Mouse (Mus musculus): ENCODE measurements around the gene Spef1. TPM values are rescaled to one million over a fixed set of nuclear protein-coding genes. Genes with fewer than 3 reads are reported as not detected.
A peak's percentile ranks its signal among the peaks of the same experiment; 100 is the strongest.

The Spef1 gene
- total and polyA plus RNA-seq, 2 experiments from 2014 or later, result 7.8 to 17.3 TPM

GRCm38 (mm10) chr2:131204410-131204981 lies 17.4 kb upstream of the Spef1 start:
- Histone ChIP-seq H3K4me1 (ENCODE audit: insufficient read depth, low read length) (peaks cover 3% of the 10 kb centered on the region), H3K9ac (replicated peaks; ENCODE audit: low read length) (no peak overlapping the region), H3K4me3 (ENCODE audit: low read length) (no peak overlapping the region), H3K27ac (0 out of 2 replicates have a peak overlapping the region, but pooled peaks have one; percentile 22), H3K9me3 (ENCODE audit: low read length) (no peaks in the 10 kb centered on the region), H3K4me2 (ENCODE audit: low read depth, low read length) (no peak overlapping the region), H3K36me3 (ENCODE audit: insufficient read depth, low read length) (no peaks in the 10 kb centered on the region), H3K27me3 (ENCODE audit: insufficient read depth, low read length) (no peaks in the 10 kb centered on the region)
- DNase-seq (ENCODE audit: low spot score), result peak; percentile 78
- 44% methylated on average over 7 of the region's 7 CpGs for WGBS
- peak; percentile 74 for ATAC-seq
- no peak for TF ChIP-seq CTCF (IDR thresholded peaks at IDR 0.05; ENCODE audit: low read depth)

DNA sequence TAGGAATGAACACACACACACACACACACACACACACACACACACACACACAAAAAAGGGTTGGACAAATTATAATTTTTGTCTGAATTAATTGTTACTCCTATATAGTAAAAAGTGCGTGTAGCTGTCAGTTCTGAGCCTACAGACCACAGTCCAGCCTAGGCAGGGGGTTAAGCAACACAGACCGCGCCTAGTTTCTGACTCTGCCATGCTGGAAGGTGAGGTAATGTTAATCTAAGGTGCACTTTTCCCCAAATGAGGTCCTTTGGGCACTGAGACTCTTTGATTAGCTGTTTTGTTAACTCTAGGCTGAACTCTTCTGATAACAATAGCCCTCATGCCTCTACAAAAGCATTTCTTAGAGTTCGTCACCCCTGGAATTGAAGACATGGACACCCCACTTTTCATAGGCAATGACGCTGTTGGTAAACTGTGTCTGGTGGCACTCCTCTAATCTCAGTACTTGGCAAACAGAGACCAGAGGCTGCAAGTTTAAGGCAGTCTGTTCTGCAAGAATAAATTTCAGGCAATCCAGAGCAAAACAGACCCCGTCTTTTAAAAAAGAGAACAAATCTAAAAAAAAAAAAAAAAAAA lies 16.8 kb upstream of the Spef1 start:
- no peak overlapping the region for H3K27ac ChIP-seq
- ATAC-seq, result no peak
- WGBS, result 83% methylated on average over 6 of the region's 6 CpGs
- no peaks in the 10 kb centered on the region for H3K36me3 ChIP-seq (ENCODE audit: insufficient read depth, low read length)
- no peaks in the 10 kb centered on the region for H3K27me3 ChIP-seq (ENCODE audit: insufficient read depth, low read length)
- H3K4me2 ChIP-seq (ENCODE audit: low read depth, low read length), result no peak overlapping the region
- H3K9ac ChIP-seq (replicated peaks; ENCODE audit: low read length), result no peak overlapping the region
- no peaks in the 10 kb centered on the region; the same call in 1 of the 2 replicates for H3K4me1 ChIP-seq (ENCODE audit: insufficient read depth, low read length)
- no peak for TF ChIP-seq CTCF (IDR thresholded peaks at IDR 0.05; ENCODE audit: low read depth)
- no peaks in the 10 kb centered on the region for H3K9me3 ChIP-seq (ENCODE audit: low read length)
- DNase-seq (ENCODE audit: low spot score), result no peak
- no peak overlapping the region for H3K4me3 ChIP-seq (ENCODE audit: low read length)

GRCm38 (mm10) chr2:131201262-131201661 lies 14.2 kb upstream of the Spef1 start:
- H3K9me3 ChIP-seq (ENCODE audit: low read length), result no peaks in the 10 kb centered on the region
- H3K27me3 ChIP-seq (ENCODE audit: insufficient read depth, low read length), result no peaks in the 10 kb centered on the region
- no peak overlapping the region for H3K4me3 ChIP-seq (ENCODE audit: low read length)
- H3K4me1 ChIP-seq (ENCODE audit: insufficient read depth, low read length), result no peaks in the 10 kb centered on the region; the same call in 1 of the 2 replicates
- H3K27ac ChIP-seq, result no peak overlapping the region
- H3K4me2 ChIP-seq (ENCODE audit: low read depth, low read length), result no peak overlapping the region
- H3K9ac ChIP-seq (replicated peaks; ENCODE audit: low read length), result no peak overlapping the region
- TF ChIP-seq CTCF (IDR thresholded peaks at IDR 0.05; ENCODE audit: low read depth), result no peak
- 0 out of 2 replicates have a peak, but pooled peaks cover 3% of the 10 kb centered on the region for H3K36me3 ChIP-seq (ENCODE audit: insufficient read depth, low read length)
- ATAC-seq (no peak), DNase-seq (ENCODE audit: low spot score) (no peak)
- WGBS, result 73% methylated on average over 3 of the region's 3 CpGs

- ATAC-seq, result no peak
- WGBS, result 84% methylated on average over 2 of the region's 2 CpGs
- Histone ChIP-seq H3K4me3 (ENCODE audit: low read length) (no peak overlapping the region), H3K9me3 (ENCODE audit: low read length) (no peaks in the 10 kb centered on the region), H3K27me3 (ENCODE audit: insufficient read depth, low read length) (no peaks in the 10 kb centered on the region), H3K4me1 (ENCODE audit: insufficient read depth, low read length) (no peaks in the 10 kb centered on the region; the same call in 1 of the 2 replicates), H3K9ac (replicated peaks; ENCODE audit: low read length) (no peak overlapping the region), H3K4me2 (ENCODE audit: low read depth, low read length) (no peak overlapping the region), H3K36me3 (ENCODE audit: insufficient read depth, low read length) (0 out of 2 replicates have a peak, but pooled peaks cover 3% of the 10 kb centered on the region), H3K27ac (no peak overlapping the region)
- no peak for TF ChIP-seq CTCF (IDR thresholded peaks at IDR 0.05; ENCODE audit: low read depth)
- DNase-seq (ENCODE audit: low spot score), result no peak
Measured at GRCm38 (mm10) chr2:131200710-131201109, 13.6 kb upstream of the Spef1 start.

- TF ChIP-seq CTCF (IDR thresholded peaks at IDR 0.05; ENCODE audit: low read depth), result no peak
- 95% methylated on average over 16 of the region's 16 CpGs for WGBS
- H3K9me3 ChIP-seq (ENCODE audit: low read length), result no peaks in the 10 kb centered on the region
- no peak overlapping the region for H3K27ac ChIP-seq
- ATAC-seq, result no peak
- H3K4me3 ChIP-seq (ENCODE audit: low read length), result no peak overlapping the region
- no peaks in the 10 kb centered on the region for H3K4me1 ChIP-seq (ENCODE audit: insufficient read depth, low read length)
- 0 out of 2 replicates have a peak, but pooled peaks cover 19% of the 10 kb centered on the region for H3K36me3 ChIP-seq (ENCODE audit: insufficient read depth, low read length)
- H3K27me3 ChIP-seq (ENCODE audit: insufficient read depth, low read length), result no peaks in the 10 kb centered on the region
- no peak overlapping the region for H3K4me2 ChIP-seq (ENCODE audit: low read depth, low read length)
- no peak overlapping the region for H3K9ac ChIP-seq (replicated peaks; ENCODE audit: low read length)
- DNase-seq (ENCODE audit: low spot score), result no peak
Measured at GRCm38 (mm10) chr2:131196606-131197316, 9.7 kb upstream of the Spef1 start.

DNA sequence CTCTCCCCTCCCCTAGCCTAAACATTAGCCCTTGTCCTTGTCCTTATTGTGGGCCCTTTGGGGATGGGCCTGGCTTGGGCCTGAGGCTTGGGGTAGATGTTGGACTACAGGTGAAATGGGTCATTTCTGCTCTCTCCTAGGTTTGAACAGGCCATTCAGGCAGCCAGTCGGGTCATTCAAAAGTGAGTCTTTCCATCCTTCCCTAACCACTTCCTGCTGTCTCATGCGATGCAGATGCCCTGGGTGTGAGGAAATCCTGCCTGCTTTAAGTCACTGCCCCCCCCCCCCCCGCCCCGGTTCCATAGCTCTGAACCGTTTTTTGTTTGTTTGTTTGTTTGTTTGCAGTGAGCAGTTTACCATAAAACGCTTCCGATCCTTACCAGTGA lies 3.9 kb upstream of the Spef1 start:
- no peak overlapping the region for H3K4me3 ChIP-seq (ENCODE audit: low read length)
- 0 out of 2 replicates have a peak, but pooled peaks cover 16% of the 10 kb centered on the region for H3K36me3 ChIP-seq (ENCODE audit: insufficient read depth, low read length)
- no peak for DNase-seq (ENCODE audit: low spot score)
- ATAC-seq, result no peak
- H3K9ac ChIP-seq (replicated peaks; ENCODE audit: low read length), result no peak overlapping the region
- H3K9me3 ChIP-seq (ENCODE audit: low read length), result no peaks in the 10 kb centered on the region
- H3K4me2 ChIP-seq (ENCODE audit: low read depth, low read length), result no peak overlapping the region
- peaks cover 17% of the 10 kb centered on the region for H3K4me1 ChIP-seq (ENCODE audit: insufficient read depth, low read length)
- TF ChIP-seq CTCF (IDR thresholded peaks at IDR 0.05; ENCODE audit: low read depth), result no peak
- H3K27ac ChIP-seq, result 0 out of 2 replicates have a peak overlapping the region, but pooled peaks have one; percentile 49
- 65% methylated on average over 7 of the region's 7 CpGs for WGBS
- H3K27me3 ChIP-seq (ENCODE audit: insufficient read depth, low read length), result no peaks in the 10 kb centered on the region
